Mouse (Mus musculus): ENCODE data around the gene Gm498.

GRCm38 (mm10) chr7:143834972-143835371 lies 31.7 kb upstream of the Gm498 start:
- TF ChIP-seq POLR2A (IDR thresholded peaks at IDR 0.05; ENCODE audit: borderline replicate concordance, insufficient read depth, low read length) (no peak), CTCF (IDR thresholded peaks at IDR 0.05; ENCODE audit: borderline replicate concordance, insufficient read depth, low read depth, low read length) (no peak)
